Mouse (Mus musculus) left cerebral cortex, adult 11 months (tissue): Measurements from ENCODE around the gene Proz.
A peak's percentile ranks its signal among the peaks of the same experiment; 100 is the strongest.
"Not testable (repeated sequence)": the region's sequence is repeated elsewhere in the genome, so short reads cannot be mapped to it uniquely, and the experiment has no call there.

Experiments used
- DNase-seq: peaks from one replicate; pipeline ENCODE4 v3.0.0; 2022; ENCODE audit warnings: low spot score

Gene Proz

GRCm38 (mm10) chr8:13060441-13061150 lies at the start of gene Proz:
TSS of gene Proz (plus strand) at chr8:13060914.
- DNase-seq: no peak

- no peak for DNase-seq
Measured at GRCm38 (mm10) chr8:13019560-13019959, 41.2 kb upstream of the Proz start.

GRCm38 (mm10) chr8:13021830-13022229 lies 38.9 kb upstream of the Proz start:
- DNase-seq: peak; percentile 31

- no peak for DNase-seq
Measured at GRCm38 (mm10) chr8:13025487-13026224, 35.1 kb upstream of the Proz start, which contains the start of gene F7. TSS of gene F7 (plus strand) at chr8:13026034.

- DNase-seq: no peak
Measured at GRCm38 (mm10) chr8:13027615-13028014, 33.1 kb upstream of the Proz start.

- peak; percentile 49 for DNase-seq
Measured at GRCm38 (mm10) chr8:13028482-13028881, 32.2 kb upstream of the Proz start.

- peak; percentile 35 for DNase-seq
Measured at GRCm38 (mm10) chr8:13036346-13036812, 24.3 kb upstream of the Proz start.

- no peak for DNase-seq
Measured at GRCm38 (mm10) chr8:13037015-13037414, 23.7 kb upstream of the Proz start, which contains the start of gene F10. TSS of gene F10 (plus strand) at chr8:13037308.

GRCm38 (mm10) chr8:13037569-13037968 lies 23.1 kb upstream of the Proz start:
- no peak for DNase-seq

GRCm38 (mm10) chr8:13039054-13039453 lies 21.7 kb upstream of the Proz start:
- DNase-seq: no peak

- DNase-seq: no peak
Measured at GRCm38 (mm10) chr8:13041459-13041858, 19.3 kb upstream of the Proz start.

GRCm38 (mm10) chr8:13047652-13048051 lies 13.1 kb upstream of the Proz start:
- no peak for DNase-seq

GRCm38 (mm10) chr8:13050550-13050949 lies 10.2 kb upstream of the Proz start:
- DNase-seq: no peak

- DNase-seq: no peak
Measured at GRCm38 (mm10) chr8:13057351-13057750, 3.4 kb upstream of the Proz start.

- DNase-seq: no peak
Measured at GRCm38 (mm10) chr8:13063112-13063511, 2.4 kb downstream of the Proz start.

GRCm38 (mm10) chr8:13073255-13073654 lies 12.5 kb downstream of the Proz start:
- DNase-seq: no peak

- DNase-seq: no peak
Measured at GRCm38 (mm10) chr8:13075044-13075443, 14.3 kb downstream of the Proz start.

GRCm38 (mm10) chr8:13075579-13075978 lies 14.9 kb downstream of the Proz start:
- not testable (repeated sequence) for DNase-seq

GRCm38 (mm10) chr8:13077542-13077941 lies 16.8 kb downstream of the Proz start:
- no peak for DNase-seq

GRCm38 (mm10) chr8:13104691-13105086 lies 44.0 kb downstream of the Proz start:
- DNase-seq: peak; percentile 82

GRCm38 (mm10) chr8:13105087-13105881 lies 44.6 kb downstream of the Proz start, which contains the start of the genes Pcid2 and Cul4a:
TSS of gene Pcid2 (minus strand) at chr8:13105459.
TSS of gene Cul4a (plus strand) at chr8:13105621.
- peak; percentile 94 for DNase-seq

- no peak for DNase-seq
Measured at GRCm38 (mm10) chr8:13105908-13106551, 45.3 kb downstream of the Proz start.
